Mouse (Mus musculus) forebrain, embryonic 14.5 days (tissue): ENCODE data around the gene Cd300e. TPM values are rescaled to one million over a fixed set of nuclear protein-coding genes. Genes with fewer than 3 reads are reported as not detected.

Source experiments
- polyA plus RNA-seq: library from polyadenylated mRNA; unstranded; fragments of >200 nt; fragmentation: Nextera tagmentation; extraction: Ambion mirVana; gene quantifications from 2 replicates; pipeline ENCODE4 v1.2.1, GENCODE M21; 2014

Cd300e gene
- polyA plus RNA-seq, 1 experiment from 2014 or later: not detected

Other genes starting within 250 kb of the Cd300e start
- 4.4 and 5.4 TPM in 2 replicates for gene Gprc5c, start 211.0 kb downstream of the Cd300e start, polyA plus RNA-seq
- gene Cd300a, start 172.1 kb downstream of the Cd300e start, polyA plus RNA-seq: 0.73 and 1.0 TPM in 2 replicates
- 0.07 TPM in 1 of 2 replicates, not detected in the other for gene Cd300lb, start 127.8 kb downstream of the Cd300e start, polyA plus RNA-seq
- gene Cd300c, start 93.0 kb downstream of the Cd300e start, polyA plus RNA-seq: not detected in 2 replicates
- not detected in 2 replicates for gene Cd300ld, start 72.3 kb downstream of the Cd300e start, polyA plus RNA-seq
- gene Cd300c2, start 60.3 kb downstream of the Cd300e start, polyA plus RNA-seq: 1.1 and 2.0 TPM in 2 replicates
- gene Cd300ld2, start 46.0 kb downstream of the Cd300e start, polyA plus RNA-seq: not detected in 2 replicates
- not detected in 2 replicates for gene Cd300ld4, start 35.2 kb downstream of the Cd300e start, polyA plus RNA-seq
- gene Cd300ld5, start 24.4 kb downstream of the Cd300e start, polyA plus RNA-seq: not detected in 2 replicates
- gene Cd300ld3, start 13.8 kb downstream of the Cd300e start, polyA plus RNA-seq: not detected in 2 replicates
- gene Rab37, start 29.3 kb upstream of the Cd300e start, polyA plus RNA-seq: 0.45 and 0.57 TPM in 2 replicates
- not detected in 2 replicates for gene Cd300lf, start 71.8 kb upstream of the Cd300e start, polyA plus RNA-seq
- gene Slc9a3r1, start 101.2 kb upstream of the Cd300e start, polyA plus RNA-seq: 39.4 and 48.4 TPM in 2 replicates
- 6.3 and 8.5 TPM in 2 replicates for gene Tmem104, start 125.3 kb upstream of the Cd300e start, polyA plus RNA-seq
- gene Nat9, start 125.7 kb upstream of the Cd300e start, polyA plus RNA-seq: 19.5 and 20.4 TPM in 2 replicates
- 0.12 and 0.14 TPM in 2 replicates for gene Grin2c, start 205.1 kb upstream of the Cd300e start, polyA plus RNA-seq
- gene Fdxr, start 214.9 kb upstream of the Cd300e start, polyA plus RNA-seq: 17.2 and 20.0 TPM in 2 replicates
- gene Fads6, start 235.5 kb upstream of the Cd300e start, polyA plus RNA-seq: 0.24 and 0.40 TPM in 2 replicates
- gene Otop2, start 245.0 kb upstream of the Cd300e start, polyA plus RNA-seq: not detected in 2 replicates